Mouse (Mus musculus) gastrocnemius, postnatal 10 days (tissue): ENCODE results near the gene Gm20715. TPM values are rescaled to one million over a fixed set of nuclear protein-coding genes. Genes with fewer than 3 reads are reported as not detected.
"Not testable (repeated sequence)": the region's sequence is repeated elsewhere in the genome, so short reads cannot be mapped to it uniquely, and the experiment has no call there.

Experiments
- DNase-seq: peaks from one replicate; pipeline ENCODE4 v3.0.0; 2021; ENCODE audit warnings: mixed read lengths
- long read RNA-seq, 2 experiments: library from polyadenylated mRNA; stranded (forward); transcript quantifications; one replicate each; pipeline ENCODE4 v2.0.0; 2021
- total RNA-seq, 2 experiments: library from RNA; stranded (reverse); gene quantifications; 2 replicates each; pipeline ENCODE4 v1.2.3; 2021

Gm20715 gene
- total RNA-seq, result not detected
- long read RNA-seq, experiment 1, result 0 reads
- long read RNA-seq, experiment 2, result 0 reads

- DNase-seq, result peak; percentile 96
These were observed at the start of gene Gm20715 for GRCm38 (mm10) chr7:6410043-6410442. Gene Gm20715, plus strand, starts transcription at chr7:6410277.

GRCm38 (mm10) chr7:6360477-6361060 is 49.5 kb upstream of the Gm20715 start:
- no peak for DNase-seq

GRCm38 (mm10) chr7:6361756-6362155 is 48.3 kb upstream of the Gm20715 start:
- no peak for DNase-seq

GRCm38 (mm10) chr7:6362268-6363046 is 47.6 kb upstream of the Gm20715 start:
- peak; percentile 92 for DNase-seq

- DNase-seq, result peak; percentile 69
These were observed 47.0 kb upstream of the Gm20715 start, which contains the start of gene Zfp78 for GRCm38 (mm10) chr7:6363047-6363488. Gene Zfp78, plus strand, starts transcription at chr7:6363280.

GRCm38 (mm10) chr7:6364761-6365160 is 45.3 kb upstream of the Gm20715 start:
- no peak for DNase-seq

- DNase-seq, result no peak
These were observed 42.9 kb upstream of the Gm20715 start for GRCm38 (mm10) chr7:6367185-6367584.

- DNase-seq, result not testable (repeated sequence)
These were observed 41.9 kb upstream of the Gm20715 start for GRCm38 (mm10) chr7:6368146-6368545.

- DNase-seq, result no peak
These were observed 40.6 kb upstream of the Gm20715 start for GRCm38 (mm10) chr7:6369460-6369859.

GRCm38 (mm10) chr7:6372993-6373392 is 37.1 kb upstream of the Gm20715 start:
- no peak for DNase-seq

GRCm38 (mm10) chr7:6378441-6378840 is 31.6 kb upstream of the Gm20715 start:
- DNase-seq, result no peak

- DNase-seq, result no peak
These were observed 28.6 kb upstream of the Gm20715 start for GRCm38 (mm10) chr7:6381431-6381830.

- DNase-seq, result peak; percentile 94
These were observed 27.0 kb upstream of the Gm20715 start, which contains the start of gene Zfp28 for GRCm38 (mm10) chr7:6383044-6383455. Gene Zfp28, plus strand, starts transcription at chr7:6383295.

- DNase-seq, result no peak
These were observed 26.1 kb upstream of the Gm20715 start for GRCm38 (mm10) chr7:6384011-6384410.

GRCm38 (mm10) chr7:6386995-6387394 is 23.1 kb upstream of the Gm20715 start:
- DNase-seq, result peak; percentile 15

GRCm38 (mm10) chr7:6388971-6389370 is 21.1 kb upstream of the Gm20715 start:
- no peak for DNase-seq

GRCm38 (mm10) chr7:6389449-6389848 is 20.6 kb upstream of the Gm20715 start:
- DNase-seq, result no peak

GRCm38 (mm10) chr7:6397996-6398975 is 11.8 kb upstream of the Gm20715 start, which contains the start of gene Smim17:
Gene Smim17, plus strand, starts transcription at chr7:6398715.
- peak; percentile 30 for DNase-seq

- DNase-seq, result no peak
These were observed 4.8 kb downstream of the Gm20715 start for GRCm38 (mm10) chr7:6414626-6415441.

GRCm38 (mm10) chr7:6415442-6415787 is 5.3 kb downstream of the Gm20715 start:
- DNase-seq, result no peak

- DNase-seq, result no peak
These were observed 9.8 kb downstream of the Gm20715 start for GRCm38 (mm10) chr7:6419894-6420293.
